Mouse (Mus musculus) kidney, postnatal 0 days (tissue): ENCODE results near the gene Galk1. TPM values are rescaled to one million over a fixed set of nuclear protein-coding genes. Genes with fewer than 3 reads are reported as not detected.

Source experiments
- ATAC-seq: fragments of 200-750 bp; cut with Nextera tagmentation; replicated peaks from 2 replicates; pipeline ENCODE4 v1.8.0; 2017; ENCODE audit warnings: low read depth, moderate number of reproducible peaks, moderate TSS enrichment, moderate library complexity; ENCODE audit not compliant: low FRiP score
- DNase-seq: peaks from one replicate; pipeline ENCODE4 v3.0.0-alpha.2; 2016; ENCODE audit warnings: low spot score
- H3K27ac ChIP-seq: fragments of 300-500 bp; sonication (generic); 2 replicates; pipeline ENCODE4 v1.5.1; 2014; ENCODE audit warnings: mild to moderate bottlenecking
- H3K27me3 ChIP-seq: fragments of 300-500 bp; sonication (generic); 2 replicates; pipeline ENCODE4 v1.6.1; 2014; ENCODE audit warnings: low read length, mixed read lengths; ENCODE audit not compliant: insufficient read depth
- H3K36me3 ChIP-seq: fragments of 300-500 bp; sonication (generic); 2 replicates; pipeline ENCODE4 v1.6.1; 2014; ENCODE audit warnings: low read length, mixed read lengths; ENCODE audit not compliant: insufficient read depth
- H3K4me1 ChIP-seq: fragments of 300-500 bp; sonication (generic); replicated peaks from 2 replicates; pipeline ENCODE4 v1.6.1; 2014; ENCODE audit warnings: antibody characterized with exemption, low read length, mixed read lengths; ENCODE audit not compliant: insufficient read depth
- H3K4me2 ChIP-seq: fragments of 300-500 bp; sonication (generic); 2 replicates; pipeline ENCODE4 v1.6.1; 2014; ENCODE audit warnings: mild to moderate bottlenecking, low read length, moderate library complexity, mixed read lengths
- H3K4me3 ChIP-seq: fragments of 300-500 bp; sonication (generic); replicated peaks from 2 replicates; pipeline ENCODE4 v1.5.1; 2014; ENCODE audit warnings: low read depth, low read length
- H3K9ac ChIP-seq: fragments of 300-500 bp; sonication (generic); 2 replicates; pipeline ENCODE4 v1.6.1; 2014; ENCODE audit warnings: low read depth, low read length
- H3K9me3 ChIP-seq: fragments of 300-500 bp; sonication (generic); replicated peaks from 2 replicates; pipeline ENCODE4 v1.6.1; 2016; ENCODE audit warnings: low read length, inconsistent platforms, mixed read lengths
- CTCF ChIP-seq: IDR thresholded peaks from 2 replicates; pipeline ENCODE4 v1.5.1; 2016; ENCODE audit warnings: antibody characterized with exemption, low read depth, mild to moderate bottlenecking, moderate library complexity
- WGBS: fragments of 180-500 bp; shearing (Covaris S2); extraction: QIAGEN DNeasy Blood & Tissue Kit; methylation state at CpG from one replicate; pipeline ENCODE4 v1.1.7; 2014; 5-methylcytosine and 5-hydroxymethylcytosine counted together
- polyA plus RNA-seq: library from polyadenylated mRNA; unstranded; fragments of >200 nt; fragmentation: Nextera tagmentation; extraction: Ambion mirVana; gene quantifications from 2 replicates; pipeline ENCODE4 v1.2.1, GENCODE M21; 2015

Gene Galk1
- polyA plus RNA-seq, 1 experiment from 2014 or later: 149 TPM

DNA sequence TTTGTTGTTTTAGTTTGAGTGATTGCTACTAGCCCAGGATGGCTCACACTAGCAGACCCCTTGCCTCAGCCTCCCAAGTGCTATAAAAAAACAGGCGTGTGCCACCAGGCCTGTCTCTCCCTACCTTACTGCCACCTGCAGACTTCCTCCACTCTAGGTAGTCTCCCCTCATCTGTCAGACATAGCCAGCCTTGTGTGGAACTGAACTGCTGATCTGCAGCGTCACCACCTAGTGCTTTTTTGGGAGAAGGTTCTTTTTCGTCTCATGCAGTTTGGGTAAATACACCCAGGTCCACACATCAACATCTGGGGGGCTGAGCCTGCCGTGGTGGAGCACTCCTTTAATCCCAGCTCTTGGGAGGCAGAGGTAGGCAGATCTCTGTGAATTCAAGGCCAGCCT, 15.5 kb downstream of the Galk1 start:
- no peaks in the 10 kb centered on the region; the same call in 1 of the 2 replicates for H3K27me3 ChIP-seq
- no peak overlapping the region for H3K27ac ChIP-seq
- TF ChIP-seq CTCF: no peak
- no peaks in the 10 kb centered on the region for H3K4me1 ChIP-seq
- no peak for DNase-seq
- H3K36me3 ChIP-seq: no peaks in the 10 kb centered on the region
- no peak for ATAC-seq
- H3K9ac ChIP-seq: no peak overlapping the region
- H3K9me3 ChIP-seq: no peaks in the 10 kb centered on the region
- no peak overlapping the region for H3K4me2 ChIP-seq
- H3K4me3 ChIP-seq: no peak overlapping the region
- 79% methylated on average over 4 of the region's 4 CpGs for WGBS

- no peak for DNase-seq
- TF ChIP-seq CTCF: no peak
- Histone ChIP-seq H3K9ac (no peak overlapping the region), H3K4me1 (no peaks in the 10 kb centered on the region), H3K27ac (no peak overlapping the region), H3K4me3 (no peak overlapping the region), H3K9me3 (no peaks in the 10 kb centered on the region), H3K4me2 (no peak overlapping the region), H3K27me3 (no peaks in the 10 kb centered on the region; the same call in 1 of the 2 replicates), H3K36me3 (no peaks in the 10 kb centered on the region)
- ATAC-seq: no peak
- 93% methylated on average over 3 of the region's 3 CpGs for WGBS
These were observed 17.3 kb downstream of the Galk1 start for GRCm38 (mm10) chr11:115995256-115995655.

DNA sequence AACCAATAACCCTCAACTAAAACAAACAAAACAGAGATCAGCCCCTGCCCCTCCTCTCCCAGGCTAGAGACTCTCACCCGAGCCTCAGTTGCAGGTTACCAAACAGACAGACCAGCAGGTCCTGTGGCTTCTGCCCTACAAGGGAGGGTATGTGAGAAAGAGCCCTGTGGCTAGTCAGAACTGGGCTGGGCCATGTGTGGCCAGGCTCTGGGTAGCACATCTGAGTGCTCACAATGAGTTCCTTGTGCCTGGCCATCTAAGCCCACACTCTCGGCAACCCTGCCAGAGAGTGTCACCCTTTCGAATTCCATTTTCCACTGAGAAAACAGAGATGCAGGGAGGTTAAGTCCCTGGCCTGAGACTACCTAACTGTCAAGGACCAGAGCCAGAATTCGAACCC, 20.4 kb downstream of the Galk1 start:
- Histone ChIP-seq H3K4me3 (no peak overlapping the region), H3K4me1 (no peaks in the 10 kb centered on the region), H3K27me3 (no peaks in the 10 kb centered on the region), H3K4me2 (no peak overlapping the region), H3K36me3 (no peaks in the 10 kb centered on the region), H3K9ac (no peak overlapping the region), H3K27ac (no peak overlapping the region), H3K9me3 (no peaks in the 10 kb centered on the region)
- DNase-seq: no peak
- TF ChIP-seq CTCF: no peak
- ATAC-seq: no peak
- 71% methylated on average over 4 of the region's 4 CpGs for WGBS

- Histone ChIP-seq H3K9me3 (no peaks in the 10 kb centered on the region), H3K9ac (0 out of 2 replicates have a peak overlapping the region, but pooled peaks have one; percentile 19), H3K36me3 (no peaks in the 10 kb centered on the region), H3K27ac (no peak overlapping the region), H3K4me1 (no peaks in the 10 kb centered on the region), H3K4me2 (peak overlapping the region; percentile 13; the same call in 1 of the 2 replicates), H3K27me3 (no peaks in the 10 kb centered on the region), H3K4me3 (no peak overlapping the region)
- DNase-seq: no peak
- no peak for ATAC-seq
- WGBS: 48% methylated on average over 15 of the region's 15 CpGs
- no peak for TF ChIP-seq CTCF
These were observed 22.8 kb downstream of the Galk1 start for GRCm38 (mm10) chr11:115989686-115990085.

GRCm38 (mm10) chr11:115983291-115983690, 29.2 kb downstream of the Galk1 start:
- H3K4me2 ChIP-seq: no peak overlapping the region

DNA sequence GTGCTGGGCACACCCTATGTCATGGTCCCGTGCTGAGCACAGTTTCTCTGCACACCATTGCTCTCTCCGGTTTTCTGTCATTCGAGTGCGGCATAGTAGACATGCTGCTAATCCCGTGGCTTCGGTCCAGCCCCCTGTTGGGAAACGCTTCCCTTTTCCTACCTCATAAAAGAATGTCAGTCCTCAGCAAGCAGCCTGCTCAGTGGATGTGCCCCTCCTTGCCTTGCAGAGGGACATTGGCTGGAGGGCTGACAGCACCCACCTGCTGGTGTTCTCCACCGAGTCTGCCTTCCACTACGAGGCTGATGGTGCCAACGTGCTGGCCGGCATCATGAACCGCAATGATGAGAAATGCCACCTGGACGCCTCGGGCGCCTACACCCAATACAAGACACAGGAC, 30.0 kb downstream of the Galk1 start:
- H3K36me3 ChIP-seq: no peaks in the 10 kb centered on the region
- no peaks in the 10 kb centered on the region for H3K27me3 ChIP-seq
- H3K4me1 ChIP-seq: no peaks in the 10 kb centered on the region
- WGBS: 86% methylated on average over 15 of the region's 15 CpGs
- H3K4me3 ChIP-seq: no peak overlapping the region
- no peak for DNase-seq
- H3K4me2 ChIP-seq: no peak overlapping the region
- H3K9ac ChIP-seq: no peak overlapping the region
- H3K27ac ChIP-seq: no peak overlapping the region
- TF ChIP-seq CTCF: no peak
- no peaks in the 10 kb centered on the region for H3K9me3 ChIP-seq
- no peak for ATAC-seq

More at GRCm38 (mm10) chr11:115983291-115983690, 29.2 kb downstream of the Galk1 start:
- TF ChIP-seq CTCF: no peak
- 83% methylated on average over 8 of the region's 8 CpGs for WGBS
- H3K4me1 ChIP-seq: no peaks in the 10 kb centered on the region
- no peak overlapping the region for H3K4me3 ChIP-seq
- H3K36me3 ChIP-seq: no peaks in the 10 kb centered on the region
- ATAC-seq (no peak), DNase-seq (no peak)
- H3K9me3 ChIP-seq: no peaks in the 10 kb centered on the region
- no peaks in the 10 kb centered on the region for H3K27me3 ChIP-seq
- H3K27ac ChIP-seq: no peak overlapping the region
- no peak overlapping the region for H3K9ac ChIP-seq

- Histone ChIP-seq H3K27me3 (0 out of 2 replicates have a peak, but pooled peaks cover 3% of the 10 kb centered on the region), H3K27ac (no peak overlapping the region)
- 23% methylated on average over 12 of the region's 12 CpGs for WGBS
These were observed 37.0 kb downstream of the Galk1 start for GRCm38 (mm10) chr11:115975544-115975943.

More at GRCm38 (mm10) chr11:115975544-115975943, 37.0 kb downstream of the Galk1 start:
- Histone ChIP-seq H3K4me2 (peak overlapping the region; percentile 71), H3K4me3 (peak overlapping the region; percentile 42), H3K4me1 (no peaks in the 10 kb centered on the region), H3K9ac (0 out of 2 replicates have a peak overlapping the region, but pooled peaks have one; percentile 52), H3K36me3 (no peaks in the 10 kb centered on the region), H3K9me3 (no peaks in the 10 kb centered on the region)
- TF ChIP-seq CTCF: no peak
- DNase-seq (no peak), ATAC-seq (no peak)
